Mouse (Mus musculus): Measurements from ENCODE around the gene Hist2h3c2.
"Not testable (repeated sequence)": the region's sequence is repeated elsewhere in the genome, so short reads cannot be mapped to it uniquely, and the experiment has no call there.

Hist2h3c2 gene

GRCm38 (mm10) chr3:96235836-96236235 lies 3.1 kb downstream of the Hist2h3c2 start:
- DNase-seq (ENCODE audit: low spot score): no peak

- DNase-seq (ENCODE audit: low spot score): no peak
Measured at GRCm38 (mm10) chr3:96234914-96235313, 4.0 kb downstream of the Hist2h3c2 start.

DNA sequence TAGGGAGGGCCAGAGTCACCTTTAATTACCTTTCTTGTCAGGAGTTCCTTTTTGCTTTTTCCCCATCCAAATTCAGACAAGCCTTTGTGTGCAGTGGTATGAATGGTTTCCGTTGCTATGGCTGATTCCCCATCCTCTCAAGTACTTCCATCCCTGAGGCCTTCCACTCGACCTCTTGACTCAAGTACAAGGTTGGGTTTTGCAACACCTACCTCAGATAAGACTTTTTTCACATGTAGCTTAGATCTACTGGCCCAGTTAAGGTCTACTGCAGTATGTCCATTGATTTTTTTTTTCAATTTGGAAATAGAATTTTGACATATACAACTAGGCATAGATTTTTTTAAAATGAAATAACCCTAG lies 7.2 kb downstream of the Hist2h3c2 start:
- no peak for DNase-seq (ENCODE audit: low spot score)

- DNase-seq (ENCODE audit: low spot score): no peak
Measured at GRCm38 (mm10) chr3:96230910-96231757, 7.8 kb downstream of the Hist2h3c2 start.

- no peak for DNase-seq (ENCODE audit: low spot score)
Measured at GRCm38 (mm10) chr3:96230404-96230803, 8.5 kb downstream of the Hist2h3c2 start.

- no peak for DNase-seq (ENCODE audit: low spot score)
Measured at GRCm38 (mm10) chr3:96228828-96229227, 10.1 kb downstream of the Hist2h3c2 start.

DNA sequence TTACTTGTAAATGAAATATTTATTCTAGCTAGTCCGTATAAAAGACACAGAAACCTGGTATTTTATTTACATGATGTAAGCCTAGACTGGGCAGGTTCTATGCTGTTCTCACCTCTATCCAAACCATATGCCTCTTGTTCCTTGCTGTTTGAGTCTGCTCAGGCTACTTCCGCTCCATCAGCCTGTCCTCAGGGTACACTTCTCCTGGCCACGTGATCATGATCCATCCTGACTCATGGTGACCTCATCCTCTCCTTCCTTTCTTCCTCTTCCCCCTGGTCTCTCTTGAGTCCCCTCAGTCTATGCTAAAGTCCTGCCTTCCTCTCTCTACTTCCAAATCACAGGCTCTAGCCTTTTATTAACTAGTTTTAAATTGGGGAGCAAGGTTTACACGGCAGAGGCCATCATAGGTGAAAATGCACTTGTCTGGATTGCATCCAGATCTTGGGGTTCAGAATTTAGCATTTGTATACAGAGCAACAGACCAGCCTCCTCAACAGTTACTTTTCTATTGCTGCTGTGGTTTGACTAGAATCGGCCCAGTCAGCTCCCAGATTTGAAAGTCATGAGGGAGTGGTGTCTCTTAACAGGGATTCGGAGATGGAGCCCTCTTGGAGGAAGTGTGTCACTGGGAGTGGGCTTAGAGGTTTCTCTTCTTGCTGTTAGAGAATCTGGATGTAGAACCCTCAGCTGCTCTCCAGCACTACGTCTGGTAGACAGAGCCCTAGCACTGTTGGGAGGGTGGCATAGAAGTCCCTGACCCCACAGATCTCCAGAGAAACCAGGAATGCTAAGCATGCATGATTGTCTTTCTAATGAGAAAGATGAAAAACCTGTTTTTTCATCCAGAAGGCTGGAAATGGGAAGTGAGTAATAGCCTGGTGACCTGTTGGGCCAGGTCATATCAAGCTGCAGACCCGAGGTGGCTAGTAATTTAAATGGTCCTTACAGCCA lies 12.0 kb downstream of the Hist2h3c2 start:
- no peak for DNase-seq (ENCODE audit: low spot score)

DNA sequence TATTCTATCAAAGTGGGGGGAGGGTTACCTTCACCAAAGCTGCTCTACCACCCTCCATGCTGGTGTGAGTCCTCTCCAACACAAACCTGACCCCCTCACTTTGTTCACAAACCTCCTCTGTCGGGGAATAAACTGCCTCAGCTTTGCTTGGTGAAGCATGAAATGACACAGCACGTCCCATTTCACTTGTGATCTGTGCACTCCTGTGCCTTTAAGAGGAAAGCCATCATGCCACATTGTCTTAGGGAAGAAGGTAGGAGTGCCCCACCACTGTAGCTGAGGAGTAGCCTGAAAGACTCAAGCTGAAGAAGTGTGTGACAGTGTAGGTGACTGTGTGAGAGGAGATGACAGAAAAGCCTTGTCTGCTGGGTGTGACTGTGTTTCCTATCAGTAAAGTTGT lies 13.5 kb downstream of the Hist2h3c2 start:
- no peak for DNase-seq (ENCODE audit: low spot score)

DNA sequence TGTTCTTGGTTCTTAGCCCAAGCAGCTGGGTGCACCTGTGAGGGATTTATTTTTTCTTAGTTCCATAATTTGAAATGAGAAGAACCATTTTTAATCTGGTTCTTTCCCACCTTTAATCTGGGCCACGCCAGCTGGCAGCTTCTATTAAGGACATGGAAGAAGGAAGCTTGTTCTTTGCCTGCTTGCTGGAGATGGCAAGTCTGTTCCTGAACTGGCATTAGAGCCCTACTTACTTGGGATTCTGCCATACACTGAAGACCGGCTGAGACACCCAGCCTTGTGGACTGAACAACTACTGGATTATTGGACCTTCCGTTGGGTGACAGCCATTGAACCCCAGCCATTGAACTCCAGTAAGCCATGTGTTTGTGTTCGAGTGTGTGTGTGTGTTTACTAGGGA lies 16.2 kb downstream of the Hist2h3c2 start:
- no peak for DNase-seq (ENCODE audit: low spot score)

- no peak for DNase-seq (ENCODE audit: low spot score)
Measured at GRCm38 (mm10) chr3:96221640-96222038, 17.3 kb downstream of the Hist2h3c2 start.

GRCm38 (mm10) chr3:96220765-96221639 lies 17.9 kb downstream of the Hist2h3c2 start, which contains the start of the genes Hist2h2ac and Hist2h2be:
Gene Hist2h2ac, minus strand, starts transcription at chr3:96220880.
Gene Hist2h2be, plus strand, starts transcription at chr3:96221119.
- DNase-seq (ENCODE audit: low spot score): peak; percentile 62

DNA sequence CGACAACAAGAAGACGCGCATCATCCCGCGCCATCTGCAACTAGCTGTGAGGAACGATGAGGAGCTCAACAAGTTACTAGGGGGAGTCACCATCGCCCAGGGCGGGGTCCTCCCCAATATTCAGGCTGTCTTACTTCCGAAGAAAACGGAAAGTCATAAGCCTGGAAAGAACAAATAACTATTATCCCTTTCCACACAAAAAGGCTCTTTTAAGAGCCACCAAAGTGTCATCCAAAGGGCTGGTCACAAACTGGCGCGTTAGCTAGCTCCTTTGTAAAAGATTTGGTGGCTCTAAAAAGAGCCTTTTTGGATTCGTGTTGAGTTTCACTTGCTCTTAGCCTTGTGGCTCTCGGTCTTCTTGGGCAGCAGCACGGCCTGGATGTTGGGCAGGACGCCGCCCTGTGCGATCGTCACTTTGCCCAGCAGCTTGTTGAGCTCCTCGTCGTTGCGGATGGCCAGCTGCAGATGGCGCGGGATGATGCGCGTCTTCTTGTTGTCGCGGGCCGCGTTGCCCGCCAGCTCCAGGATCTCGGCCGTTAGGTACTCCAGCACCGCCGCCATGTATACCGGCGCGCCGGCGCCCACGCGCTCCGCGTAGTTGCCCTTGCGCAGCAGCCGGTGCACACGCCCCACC lies 18.7 kb downstream of the Hist2h3c2 start:
- peak; percentile 19 for DNase-seq (ENCODE audit: low spot score)

DNA sequence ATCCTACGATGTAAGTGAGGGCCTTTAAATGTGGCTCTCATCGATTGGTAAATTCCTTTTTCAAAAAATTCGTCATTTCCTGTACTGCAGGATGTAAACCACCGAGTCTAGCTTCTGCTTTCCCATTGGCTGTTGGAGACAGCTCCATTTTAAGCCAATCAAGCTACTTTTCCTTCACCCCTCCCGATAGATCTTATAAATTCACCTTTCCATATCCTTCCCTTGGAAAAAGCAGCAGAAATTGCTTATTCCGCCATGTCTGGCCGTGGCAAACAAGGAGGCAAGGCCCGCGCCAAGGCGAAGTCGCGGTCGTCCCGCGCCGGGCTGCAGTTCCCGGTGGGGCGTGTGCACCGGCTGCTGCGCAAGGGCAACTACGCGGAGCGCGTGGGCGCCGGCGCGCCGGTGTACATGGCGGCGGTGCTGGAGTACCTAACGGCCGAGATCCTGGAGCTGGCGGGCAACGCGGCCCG lies 19.2 kb downstream of the Hist2h3c2 start, which contains the start of the genes Bola1 and Hist2h2ab:
Gene Bola1, minus strand, starts transcription at position 49 of the 470 bp plus-strand sequence.
Gene Hist2h2ab, plus strand, starts transcription at position 205 of the 470 bp plus-strand sequence.
- peak; percentile 56 for DNase-seq (ENCODE audit: low spot score)

- no peak for DNase-seq (ENCODE audit: low spot score)
Measured at GRCm38 (mm10) chr3:96219191-96219641, 19.7 kb downstream of the Hist2h3c2 start.

- DNase-seq (ENCODE audit: low spot score): no peak
Measured at GRCm38 (mm10) chr3:96209242-96209641, 29.7 kb downstream of the Hist2h3c2 start.

DNA sequence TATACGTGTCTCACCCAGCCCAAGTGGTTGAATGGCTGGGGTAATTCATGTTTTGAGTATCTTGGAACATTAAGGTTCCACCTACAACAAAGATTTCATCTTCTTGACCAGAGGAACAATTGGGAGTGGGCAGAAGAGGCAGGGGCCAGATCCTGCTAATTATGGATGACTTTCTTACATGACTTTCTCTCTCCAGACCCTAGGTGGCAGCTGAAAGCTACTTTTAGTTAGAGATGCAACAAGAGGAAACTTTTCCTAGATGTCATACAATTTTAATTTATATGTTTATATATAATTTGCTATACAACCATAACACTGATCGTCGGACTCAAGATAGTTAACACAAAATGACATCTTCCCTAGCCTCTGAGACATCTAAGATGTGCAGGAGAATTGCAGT lies 31.1 kb downstream of the Hist2h3c2 start:
- no peak for DNase-seq (ENCODE audit: low spot score)

GRCm38 (mm10) chr3:96199731-96200130 lies 39.2 kb downstream of the Hist2h3c2 start:
- DNase-seq (ENCODE audit: low spot score): no peak

- DNase-seq (ENCODE audit: low spot score): not testable (repeated sequence)
Measured at GRCm38 (mm10) chr3:96198601-96199251, 40.2 kb downstream of the Hist2h3c2 start.

- DNase-seq (ENCODE audit: low spot score): no peak
Measured at GRCm38 (mm10) chr3:96198181-96198580, 40.7 kb downstream of the Hist2h3c2 start.

- DNase-seq (ENCODE audit: low spot score): peak; percentile 72
Measured at GRCm38 (mm10) chr3:96197129-96197749, 41.7 kb downstream of the Hist2h3c2 start.

Measured in urinary bladder, postnatal 25 days (tissue).